Mouse (Mus musculus) liver, adult 2 months (tissue): ENCODE measurements at regions not wholly inside any gene's neighbourhood (a gene's known extent, or its start where the extent isn't known, plus 50 kb on each side); places are given as distances from the start of the nearest gene placed in this dataset.

Experiments used
- CTCF ChIP-seq: fragments of 200-500 bp; IDR thresholded peaks from 2 replicates; pipeline ENCODE4 v1.5.1; 2011; ENCODE audit warnings: low read depth, low read length, control low read depth
- POLR2A ChIP-seq: fragments of 200-500 bp; IDR thresholded peaks from 2 replicates; pipeline ENCODE4 v1.6.1; 2011; ENCODE audit warnings: low read length, control low read depth; ENCODE audit not compliant: insufficient read depth; ENCODE audit errors: extremely low read depth

- no peak for TF ChIP-seq CTCF
- no peak for TF ChIP-seq POLR2A
Measured at GRCm38 (mm10) chr12:25794571-25794970, 620.5 kb downstream of the Rnf144a start.
